Mouse (Mus musculus) cerebellum, postnatal 25 days (tissue): Measurements from ENCODE around the gene Chga.

ENCODE experiments used
- DNase-seq, 2 experiments: peaks; one replicate each; pipeline ENCODE4 v3.0.0; 2021; ENCODE audit warnings: mixed read lengths in 2 of 2

The Chga gene

DNA sequence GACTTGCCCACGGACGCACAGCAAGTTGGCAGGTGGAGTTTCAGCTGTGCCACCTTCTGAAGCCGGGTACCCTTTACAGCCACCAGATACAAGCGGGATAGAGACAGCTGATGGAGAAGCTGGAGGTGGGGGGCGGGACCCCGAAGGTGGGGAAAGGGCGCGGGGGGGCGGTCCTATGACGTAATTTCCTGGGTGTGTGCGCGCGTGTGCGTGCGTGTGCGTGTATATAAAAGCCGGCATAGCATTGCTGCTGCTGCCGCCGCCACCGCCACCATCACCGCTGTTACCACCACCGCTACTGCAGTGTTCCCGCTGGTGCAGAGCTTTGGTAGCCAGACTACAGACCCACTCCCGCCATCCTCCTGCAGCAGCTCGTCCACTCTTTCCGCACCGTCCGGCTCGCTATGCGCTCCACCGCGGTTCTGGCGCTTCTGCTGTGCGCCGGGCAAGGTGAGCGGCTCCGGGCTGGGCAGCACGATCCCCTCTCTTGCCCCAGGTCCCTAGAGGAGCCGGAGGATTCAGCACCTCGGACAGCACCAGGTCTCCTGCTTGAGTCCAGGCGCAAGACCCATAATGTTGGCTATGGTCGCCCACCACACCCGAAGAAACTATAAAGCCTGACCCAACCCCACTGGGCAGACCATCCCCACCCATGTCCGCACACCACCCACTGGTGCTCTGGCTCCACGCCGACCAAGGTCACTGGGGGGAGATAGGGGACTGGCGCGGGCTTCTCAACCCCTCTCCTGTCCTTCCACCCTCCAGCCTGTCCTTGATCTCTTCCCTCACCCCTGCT, at the start of gene Chga:
TSS of gene Chga (plus strand) at position 249 of the 796 bp plus-strand sequence.
- DNase-seq: peak; percentile 94 to 98

- no peak for DNase-seq
Measured at GRCm38 (mm10) chr12:102505131-102505713, 49.5 kb upstream of the Chga start.

DNA sequence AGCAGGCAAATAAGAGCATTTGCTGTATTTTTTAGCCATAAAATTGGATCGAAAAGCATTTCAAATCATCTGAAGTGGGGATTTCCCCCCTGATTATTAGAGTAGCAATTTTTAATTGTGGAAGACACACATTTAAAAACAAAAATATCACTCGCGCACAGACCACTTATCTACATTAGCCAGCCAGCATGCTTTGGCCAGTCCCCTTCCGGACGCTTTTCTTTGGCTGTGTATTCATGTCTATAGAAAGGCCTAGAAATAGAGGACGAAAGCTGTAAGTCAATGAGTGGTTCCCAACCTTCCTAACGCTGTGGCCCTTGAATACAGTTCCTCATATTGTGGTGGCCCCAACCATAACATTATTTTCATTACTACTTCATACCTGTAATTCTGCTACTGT, 48.8 kb upstream of the Chga start:
- DNase-seq: no peak

- peak; percentile 82 to 87 for DNase-seq
Measured at GRCm38 (mm10) chr12:102511363-102511762, 43.4 kb upstream of the Chga start.

DNA sequence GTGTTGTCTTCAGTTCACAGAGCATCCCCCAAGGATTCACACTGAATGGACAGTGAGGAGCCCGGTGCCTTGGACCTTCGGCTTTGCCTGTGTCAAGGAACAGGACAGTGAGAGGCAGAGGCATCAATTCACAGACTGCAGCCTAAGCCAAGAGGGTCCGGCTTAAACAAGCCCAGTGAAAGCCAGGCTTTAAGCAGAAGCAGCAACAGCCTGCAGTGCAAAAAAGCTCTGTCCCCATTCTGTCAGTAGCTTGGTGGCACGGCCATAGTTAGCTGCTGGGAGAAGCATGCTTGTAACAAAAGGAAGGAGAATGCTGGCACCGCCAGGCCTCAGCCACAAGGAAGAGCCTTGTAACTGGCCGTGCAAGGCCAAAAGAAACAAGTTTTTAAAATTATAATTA, 40.6 kb upstream of the Chga start:
- no peak for DNase-seq

DNA sequence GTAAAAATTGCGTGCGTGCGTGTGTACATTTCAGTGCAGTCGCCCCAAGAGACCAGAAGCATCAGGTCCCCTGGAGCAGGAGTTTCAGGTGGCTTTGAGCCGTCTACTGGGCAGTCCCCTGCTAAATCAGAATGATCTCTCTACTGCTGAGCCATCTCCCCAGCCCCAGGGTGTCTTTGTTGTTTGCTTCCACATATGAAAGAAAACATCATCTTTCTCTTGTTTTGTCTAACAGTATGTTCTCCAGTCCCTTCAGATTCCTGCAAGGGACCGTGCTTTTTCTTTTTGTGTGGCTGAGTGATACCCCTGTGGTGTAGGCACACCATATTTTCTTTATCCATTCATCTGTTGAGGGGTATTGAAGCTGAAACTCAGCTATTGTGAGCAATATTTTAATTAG, 40.0 kb upstream of the Chga start:
- no peak for DNase-seq

DNA sequence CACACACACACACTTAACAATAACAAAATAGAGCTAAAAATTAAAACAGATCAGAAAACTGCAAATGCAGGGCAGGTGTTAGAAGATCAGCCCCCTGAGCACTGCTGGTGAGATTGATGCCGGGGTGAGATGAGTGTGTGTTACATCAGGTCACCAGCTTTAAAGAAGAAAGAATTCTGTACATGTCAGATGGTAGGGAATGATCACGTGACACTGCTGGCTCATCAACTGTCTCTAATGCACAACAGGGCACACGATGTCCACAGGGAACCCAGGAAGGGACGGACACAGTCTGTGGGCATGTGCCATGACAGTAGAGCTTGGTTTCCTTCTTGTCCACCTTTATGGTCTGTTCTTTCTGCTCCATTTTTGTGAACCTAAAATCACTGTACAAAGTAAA, 38.6 kb upstream of the Chga start:
- DNase-seq: no peak

GRCm38 (mm10) chr12:102517647-102518046, 37.1 kb upstream of the Chga start:
- no peak for DNase-seq

DNA sequence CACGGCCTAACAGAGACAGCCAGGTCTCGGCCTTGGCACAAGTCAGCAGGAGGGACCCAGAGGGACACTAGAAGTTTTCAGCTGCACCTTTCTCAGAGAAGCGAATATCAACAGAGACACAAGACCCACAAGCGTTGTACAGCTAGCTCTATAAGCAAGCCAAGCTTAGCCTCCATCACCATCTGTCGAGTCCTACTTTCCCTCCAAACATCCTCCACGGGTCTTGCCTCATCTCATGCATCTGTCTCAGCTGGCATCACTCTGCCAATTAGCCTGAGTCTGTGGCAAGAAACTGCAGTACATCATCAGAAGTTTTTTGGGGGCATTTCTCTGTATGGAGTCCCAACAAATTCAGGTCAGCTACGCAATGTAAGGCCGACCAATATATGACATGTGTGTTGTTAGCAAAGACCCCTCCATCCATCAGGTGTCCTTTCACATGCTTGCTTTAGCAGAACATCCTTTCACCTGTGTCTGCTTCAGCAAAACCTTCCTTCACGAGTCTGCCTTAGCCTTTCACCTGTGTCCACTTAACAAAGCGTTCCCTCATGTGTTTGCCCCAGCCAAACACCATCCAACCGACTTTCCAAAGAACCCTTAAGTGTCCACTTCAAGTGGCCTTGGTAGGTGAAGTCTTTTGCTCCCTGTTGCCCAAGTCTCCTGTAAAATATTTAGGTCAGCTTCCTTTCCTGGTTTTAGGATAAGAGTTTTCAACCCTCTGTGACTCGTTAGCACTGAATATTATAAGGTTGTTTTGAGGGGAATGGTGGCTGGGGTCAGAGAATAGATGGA, 34.6 kb upstream of the Chga start:
- no peak for DNase-seq

DNA sequence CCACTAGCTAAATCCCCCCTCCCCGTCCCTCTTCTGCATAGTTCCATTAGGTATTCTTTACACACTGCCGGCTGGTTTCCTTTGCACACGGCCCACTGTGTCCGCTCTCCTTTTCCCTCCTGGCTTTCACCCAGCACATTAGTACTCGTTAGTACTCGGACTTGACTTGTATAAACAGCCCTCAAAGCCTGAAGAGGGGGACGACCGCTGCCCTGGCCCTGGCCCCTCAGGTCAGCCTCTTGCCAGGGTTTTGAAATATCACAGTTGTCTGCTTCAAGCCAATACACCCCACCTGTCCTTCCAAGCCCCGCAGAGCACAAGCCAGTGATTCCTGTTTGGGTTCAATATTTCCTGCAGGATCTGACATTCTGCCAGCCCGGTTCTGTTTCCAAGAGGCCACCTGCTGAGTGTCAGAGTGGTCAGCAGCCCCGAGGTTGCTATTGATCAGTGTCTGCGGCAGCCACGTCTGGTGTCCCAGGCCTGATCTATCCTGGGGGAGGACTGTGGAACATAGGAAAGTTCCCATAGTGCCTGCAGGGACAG, 32.9 kb upstream of the Chga start:
- DNase-seq: peak; percentile 38 to 46

DNA sequence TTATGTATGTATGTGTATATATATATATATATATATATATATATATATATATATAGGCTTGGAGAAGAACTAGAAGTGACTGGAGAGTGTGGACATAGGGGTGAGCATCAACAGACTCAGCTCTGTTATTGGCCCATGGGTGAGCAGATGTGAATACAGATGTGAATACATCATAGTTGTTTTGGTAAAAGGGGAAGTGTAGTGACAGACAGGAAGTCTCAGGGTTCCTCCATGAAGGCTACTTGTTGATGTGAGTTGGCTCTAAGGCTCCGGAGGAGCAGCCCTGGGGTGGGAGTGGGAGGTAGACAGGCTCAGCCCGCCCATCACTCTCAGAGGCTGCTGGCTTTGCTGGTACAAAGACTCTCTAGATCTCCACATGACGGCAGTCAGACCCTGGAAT, 30.6 kb upstream of the Chga start:
- DNase-seq: no peak

- DNase-seq: peak; percentile 44 to 63
Measured at GRCm38 (mm10) chr12:102524760-102525159, 30.0 kb upstream of the Chga start.

GRCm38 (mm10) chr12:102527989-102528388, 26.8 kb upstream of the Chga start:
- no peak for DNase-seq

DNA sequence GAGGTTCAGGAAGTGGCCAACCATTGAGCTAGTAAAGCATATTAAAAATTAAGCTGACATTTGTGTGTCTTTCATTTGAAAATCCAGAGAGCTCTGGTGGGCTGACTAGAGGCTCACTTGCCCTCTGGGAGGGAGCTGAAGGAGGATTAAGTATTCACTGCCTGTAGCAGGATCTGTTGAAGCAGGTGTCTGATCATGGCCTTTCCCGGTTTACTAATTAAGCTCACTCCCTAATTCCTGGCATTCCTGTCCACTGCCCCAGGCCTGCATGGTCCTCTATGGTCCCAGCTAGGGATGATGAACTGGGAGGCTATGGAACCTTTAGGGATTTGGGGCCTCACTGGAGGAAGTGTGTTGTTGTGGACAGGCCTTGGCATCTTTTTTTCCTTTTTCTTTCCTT, 19.0 kb upstream of the Chga start:
- no peak for DNase-seq

GRCm38 (mm10) chr12:102540278-102540677, 14.5 kb upstream of the Chga start:
- no peak for DNase-seq

GRCm38 (mm10) chr12:102541168-102541567, 13.6 kb upstream of the Chga start:
- no peak for DNase-seq

DNA sequence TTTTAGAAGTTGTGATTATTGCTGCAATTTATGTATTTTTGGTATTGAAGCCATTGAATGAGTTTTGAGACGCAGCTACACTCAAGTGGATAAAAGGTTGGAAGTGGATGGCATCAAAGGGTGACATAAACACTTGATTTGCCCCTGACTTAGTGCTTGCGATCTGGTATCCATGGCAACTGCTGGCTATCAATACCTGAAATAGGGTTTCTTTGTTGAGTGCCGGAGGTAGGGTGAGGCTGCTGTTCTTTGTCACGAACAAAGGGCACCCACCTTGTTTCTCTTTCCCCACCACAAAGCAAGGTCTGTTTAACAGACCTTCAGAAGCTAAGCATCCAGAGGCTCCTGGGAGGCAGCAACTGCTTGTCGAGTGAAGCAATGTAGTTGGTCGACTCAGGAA, 9.6 kb upstream of the Chga start:
- no peak for DNase-seq

- DNase-seq: no peak
Measured at GRCm38 (mm10) chr12:102550529-102550928, 4.2 kb upstream of the Chga start.

DNA sequence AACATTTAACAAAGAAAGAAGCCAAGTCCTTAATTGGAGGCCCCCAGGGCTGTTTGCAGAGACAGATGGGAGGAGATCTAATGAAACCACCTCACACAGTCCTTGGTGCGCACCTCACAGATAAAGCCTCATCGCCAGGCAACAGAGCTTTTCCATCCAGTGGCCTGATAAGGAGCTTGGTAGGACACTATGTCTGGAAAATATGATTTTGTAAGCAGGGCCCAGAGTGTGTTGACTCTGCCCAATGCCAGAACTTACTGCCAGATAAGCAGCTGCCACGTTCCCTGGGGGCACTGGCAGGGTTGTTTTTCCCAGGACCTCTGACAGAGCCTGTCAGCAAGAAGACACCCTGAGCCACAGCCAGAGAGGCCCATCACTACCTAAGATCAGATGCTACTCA, 3.6 kb upstream of the Chga start:
- DNase-seq: no peak

GRCm38 (mm10) chr12:102552001-102552400, 2.8 kb upstream of the Chga start:
- DNase-seq: no peak

DNA sequence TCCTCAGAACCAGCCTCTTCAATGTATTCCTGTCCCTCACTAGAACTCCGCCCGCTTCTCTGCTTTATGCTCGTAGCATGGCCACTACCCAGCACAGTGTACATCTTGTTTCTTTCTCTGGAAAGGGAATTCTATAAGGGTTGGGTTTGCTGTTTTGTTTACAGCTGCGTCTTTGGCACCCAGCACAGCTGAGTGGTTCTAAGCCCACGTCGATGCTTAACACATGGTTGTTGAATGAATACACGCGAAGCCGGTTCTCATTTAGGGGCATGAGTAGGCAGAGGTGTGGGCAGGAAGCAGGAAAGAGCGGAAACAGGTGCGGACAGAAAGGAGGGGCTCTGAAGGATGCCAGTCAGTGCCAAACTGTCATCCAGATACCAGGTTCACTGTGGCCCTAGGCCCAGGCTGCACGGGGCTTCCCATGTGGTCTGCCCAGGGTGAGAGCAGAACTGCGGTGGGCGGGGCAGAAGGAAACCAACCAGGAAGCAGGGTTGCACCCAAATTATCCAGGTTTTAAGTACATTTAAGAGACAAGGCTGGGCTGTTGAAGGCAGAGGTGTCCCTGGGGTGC, 979 bp upstream of the Chga start:
- DNase-seq: no peak

GRCm38 (mm10) chr12:102555850-102556249, 1.1 kb downstream of the Chga start:
- DNase-seq: peak; percentile 58 to 62

- no peak for DNase-seq
Measured at GRCm38 (mm10) chr12:102557372-102557771, 2.6 kb downstream of the Chga start.
